Mouse (Mus musculus): Measurements from ENCODE around the gene Abhd15.
"Not testable (repeated sequence)": the region's sequence is repeated elsewhere in the genome, so short reads cannot be mapped to it uniquely, and the experiment has no call there.

The Abhd15 gene

GRCm38 (mm10) chr11:77512891-77513810 lies 1.8 kb upstream of the Abhd15 start:
- DNase-seq (ENCODE audit: low spot score): peak; percentile 80

GRCm38 (mm10) chr11:77513811-77514170 lies 1.1 kb upstream of the Abhd15 start:
- no peak for DNase-seq (ENCODE audit: low spot score)

- DNase-seq (ENCODE audit: low spot score): no peak
These were observed 565 bp upstream of the Abhd15 start for GRCm38 (mm10) chr11:77514281-77514831.

GRCm38 (mm10) chr11:77515637-77516552 lies 974 bp downstream of the Abhd15 start, which contains the start of gene Trp53i13:
Gene Trp53i13, minus strand, starts transcription at chr11:77515980.
- DNase-seq (ENCODE audit: low spot score): no peak

- no peak for DNase-seq (ENCODE audit: low spot score)
These were observed 1.9 kb downstream of the Abhd15 start for GRCm38 (mm10) chr11:77516553-77517425.

GRCm38 (mm10) chr11:77518051-77518798 lies 3.3 kb downstream of the Abhd15 start:
- no peak for DNase-seq (ENCODE audit: low spot score)

- no peak for DNase-seq (ENCODE audit: low spot score)
These were observed 4.1 kb downstream of the Abhd15 start, which contains the start of gene Gm10392 for GRCm38 (mm10) chr11:77519043-77519442. Gene Gm10392, minus strand, starts transcription at chr11:77519198.

- no peak for DNase-seq (ENCODE audit: low spot score)
These were observed 5.9 kb downstream of the Abhd15 start for GRCm38 (mm10) chr11:77520601-77521529.

- DNase-seq (ENCODE audit: low spot score): no peak
These were observed 11.0 kb downstream of the Abhd15 start for GRCm38 (mm10) chr11:77525804-77526486.

GRCm38 (mm10) chr11:77528420-77528819 lies 13.5 kb downstream of the Abhd15 start:
- DNase-seq (ENCODE audit: low spot score): not testable (repeated sequence)

- DNase-seq (ENCODE audit: low spot score): no peak
These were observed 14.7 kb downstream of the Abhd15 start for GRCm38 (mm10) chr11:77529644-77530043.

GRCm38 (mm10) chr11:77530862-77531261 lies 15.9 kb downstream of the Abhd15 start:
- no peak for DNase-seq (ENCODE audit: low spot score)

GRCm38 (mm10) chr11:77532202-77532846 lies 17.4 kb downstream of the Abhd15 start:
- DNase-seq (ENCODE audit: low spot score): no peak

- DNase-seq (ENCODE audit: low spot score): no peak
These were observed 30.3 kb downstream of the Abhd15 start for GRCm38 (mm10) chr11:77545261-77545660.

GRCm38 (mm10) chr11:77585201-77585600 lies 70.3 kb downstream of the Abhd15 start:
- DNase-seq (ENCODE audit: low spot score): no peak

Data from urinary bladder, postnatal 25 days (tissue).